Mouse (Mus musculus) c-Kit-negative CD71-positive TER-119-positive erythroid progenitor cells, embryonic 14.5 days (primary cell): ENCODE data around the gene Gm12184.
"Not testable (repeated sequence)": the region's sequence is repeated elsewhere in the genome, so short reads cannot be mapped to it uniquely, and the experiment has no call there.

Experiments
- DNase-seq: peaks from one replicate; pipeline ENCODE4 v3.0.0-alpha.2; 2013; ENCODE audit warnings: low read depth, low spot score

Gene Gm12184

GRCm38 (mm10) chr11:48801831-48802772, 24.4 kb downstream of the Gm12184 start:
- no peak for DNase-seq

GRCm38 (mm10) chr11:48799921-48800701, 26.3 kb downstream of the Gm12184 start, which contains the start of gene Rack1:
TSS of gene Rack1 (plus strand) at chr11:48800332.
- DNase-seq = peak; percentile 75

GRCm38 (mm10) chr11:48798984-48799920, 27.2 kb downstream of the Gm12184 start:
- no peak for DNase-seq

GRCm38 (mm10) chr11:48798308-48798707, 28.1 kb downstream of the Gm12184 start:
- no peak for DNase-seq

GRCm38 (mm10) chr11:48797287-48797686, 29.2 kb downstream of the Gm12184 start:
- DNase-seq = no peak

GRCm38 (mm10) chr11:48796290-48796689, 30.2 kb downstream of the Gm12184 start:
- no peak for DNase-seq

GRCm38 (mm10) chr11:48795221-48795620, 31.2 kb downstream of the Gm12184 start:
- DNase-seq = no peak

- no peak for DNase-seq
Measured at GRCm38 (mm10) chr11:48793184-48793583, 33.3 kb downstream of the Gm12184 start.

GRCm38 (mm10) chr11:48791894-48792293, 34.6 kb downstream of the Gm12184 start:
- not testable (repeated sequence) for DNase-seq

- DNase-seq = no peak
Measured at GRCm38 (mm10) chr11:48790946-48791345, 35.5 kb downstream of the Gm12184 start.

- DNase-seq = peak; percentile 62
Measured at GRCm38 (mm10) chr11:48789973-48790823, 36.3 kb downstream of the Gm12184 start.

- no peak for DNase-seq
Measured at GRCm38 (mm10) chr11:48789215-48789614, 37.2 kb downstream of the Gm12184 start.

GRCm38 (mm10) chr11:48788311-48789089, 38.0 kb downstream of the Gm12184 start:
- DNase-seq = no peak

GRCm38 (mm10) chr11:48787455-48788211, 38.8 kb downstream of the Gm12184 start:
- no peak for DNase-seq

- DNase-seq = no peak
Measured at GRCm38 (mm10) chr11:48782243-48782642, 44.2 kb downstream of the Gm12184 start.

GRCm38 (mm10) chr11:48779450-48779849, 47.0 kb downstream of the Gm12184 start:
- DNase-seq = no peak

GRCm38 (mm10) chr11:48777303-48777702, 49.2 kb downstream of the Gm12184 start:
- no peak for DNase-seq

GRCm38 (mm10) chr11:48776664-48777063, 49.8 kb downstream of the Gm12184 start:
- no peak for DNase-seq

- no peak for DNase-seq
Measured at GRCm38 (mm10) chr11:48775483-48775882, 51.0 kb downstream of the Gm12184 start.
